Mouse (Mus musculus) spleen, adult 2 months (tissue): ENCODE data around the gene Rag2.

Source experiments
- CTCF ChIP-seq: fragments of 200-500 bp; IDR thresholded peaks from 2 replicates; pipeline ENCODE4 v1.5.1; 2011; ENCODE audit warnings: mild to moderate bottlenecking, inconsistent platforms; ENCODE audit not compliant: insufficient read depth, insufficient read length, insufficient replicate concordance; ENCODE audit errors: extremely low read depth
- POLR2A ChIP-seq: fragments of 200-500 bp; IDR thresholded peaks from 2 replicates; pipeline ENCODE4 v1.6.1; 2011; ENCODE audit warnings: low read depth, low read length, inconsistent platforms

- TF ChIP-seq CTCF = no peak
- TF ChIP-seq POLR2A = no peak
Observed at GRCm38 (mm10) chr2:101628297-101629236, 4.0 kb downstream of the Rag2 start.
